Mouse (Mus musculus): ENCODE measurements around the gene Sept3. TPM values are rescaled to one million over a fixed set of nuclear protein-coding genes. Genes with fewer than 3 reads are reported as not detected.
A peak's percentile ranks its signal among the peaks of the same experiment; 100 is the strongest.

Gene Sept3
- polyA plus RNA-seq, 2 experiments from 2014 or later, result not detected

DNA sequence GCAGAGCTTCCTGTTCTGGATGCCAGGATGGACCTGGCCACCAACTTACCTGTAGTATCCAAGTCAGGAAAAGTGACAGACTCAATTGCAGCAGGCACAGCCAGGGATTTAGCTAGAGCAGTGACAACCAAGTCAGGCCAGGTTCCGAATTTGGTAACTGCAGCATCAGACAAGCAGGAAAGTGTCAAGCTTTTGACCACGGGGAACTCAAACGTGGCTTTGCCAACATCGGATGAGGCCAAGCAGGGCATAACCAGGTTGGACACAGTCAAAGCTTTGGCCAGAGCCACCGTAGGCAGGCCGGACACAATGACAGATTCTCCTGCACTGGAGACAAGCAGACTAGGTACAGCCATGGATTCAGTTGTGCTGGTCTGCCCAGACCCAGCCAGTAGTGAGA lies 2.4 kb upstream of the Sept3 start:
- ATAC-seq, result no peak

DNA sequence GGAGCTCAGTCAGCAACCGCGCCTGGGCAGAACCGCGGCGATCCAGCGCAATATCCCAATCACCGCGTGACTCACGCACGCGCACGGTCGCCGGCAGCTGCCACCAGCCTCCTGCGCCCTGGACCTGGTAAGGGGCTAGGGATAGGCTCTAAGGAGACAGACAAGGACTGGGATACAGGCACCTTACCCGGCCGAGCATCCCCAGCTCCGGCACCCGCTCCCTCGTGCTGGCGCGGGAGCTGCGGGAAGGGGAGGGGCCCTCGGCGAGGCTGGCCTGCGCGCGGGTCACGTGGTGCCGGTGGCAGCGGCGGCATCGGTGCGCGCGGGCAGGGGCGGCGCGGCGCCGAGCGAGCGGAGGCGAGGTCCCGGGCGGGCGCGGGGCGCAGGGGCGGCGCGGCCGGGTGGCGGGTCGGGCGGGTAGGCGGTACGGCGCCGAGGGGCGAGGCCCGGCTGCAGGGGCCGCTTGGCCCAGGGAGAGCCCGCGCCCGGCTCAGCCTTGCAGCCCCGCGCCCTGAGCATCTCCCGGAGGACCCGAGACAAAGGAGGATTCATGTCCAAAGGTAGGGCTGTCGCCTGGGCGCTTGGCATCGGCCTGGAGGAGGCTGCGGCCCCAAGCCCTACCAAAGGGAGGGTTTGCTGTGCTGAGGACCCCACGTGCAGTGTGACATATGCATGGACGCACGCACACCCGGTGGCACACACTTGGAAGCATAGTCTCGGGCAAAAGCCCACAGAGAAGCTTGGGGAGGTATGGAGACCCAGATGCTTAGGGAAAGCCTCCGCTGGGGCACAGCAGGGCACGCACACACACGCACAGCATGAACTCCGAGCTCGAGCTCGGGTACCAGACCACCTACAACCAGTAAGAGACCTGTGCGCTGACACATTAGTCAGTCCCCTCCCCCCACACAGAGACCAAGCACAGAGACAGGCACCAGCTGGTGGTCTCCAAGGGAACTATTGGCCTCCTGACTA lies 521 bp downstream of the Sept3 start:
- ATAC-seq, result no peak

GRCm38 (mm10) chr15:82277591-82277990 lies 2.9 kb downstream of the Sept3 start:
- ATAC-seq, result no peak

DNA sequence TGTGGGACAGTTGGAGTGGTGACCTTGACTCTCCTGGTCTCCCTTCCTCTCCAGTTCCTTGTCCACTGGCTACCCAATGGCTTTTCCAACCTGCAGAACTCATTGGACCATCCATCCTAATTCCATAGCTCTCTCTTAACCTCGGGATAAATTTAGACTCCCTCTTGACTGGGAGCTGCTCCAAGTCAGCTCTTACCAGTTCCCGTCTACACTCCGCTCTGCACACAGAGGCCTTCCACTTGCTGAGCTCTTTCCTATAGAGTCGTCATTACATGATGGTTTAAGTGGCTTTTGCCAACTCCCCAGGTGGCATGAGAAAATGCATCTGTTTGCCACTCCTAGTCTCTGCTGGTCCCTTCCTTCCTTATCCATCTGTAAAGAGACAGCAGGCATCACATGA lies 5.9 kb downstream of the Sept3 start:
- ATAC-seq, result no peak

DNA sequence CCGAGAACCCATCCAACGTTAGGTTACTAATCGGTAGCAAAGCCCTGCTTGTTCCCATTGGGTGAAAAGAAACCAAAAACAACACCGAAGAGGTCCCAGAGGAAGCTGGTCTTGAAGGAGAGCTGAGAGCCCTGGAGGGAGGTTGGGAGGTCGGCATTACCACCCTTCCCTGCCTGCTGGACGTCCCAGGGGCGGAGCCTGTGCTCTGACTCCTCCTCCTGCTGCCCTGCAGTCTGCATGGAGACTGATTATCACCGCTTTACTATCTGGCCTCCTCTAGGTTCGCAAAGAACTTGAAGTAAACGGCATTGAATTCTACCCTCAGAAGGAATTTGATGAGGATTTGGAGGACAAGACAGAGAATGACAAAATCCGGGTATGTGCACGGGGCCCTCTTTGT lies 11.5 kb downstream of the Sept3 start:
- no peak for ATAC-seq

DNA sequence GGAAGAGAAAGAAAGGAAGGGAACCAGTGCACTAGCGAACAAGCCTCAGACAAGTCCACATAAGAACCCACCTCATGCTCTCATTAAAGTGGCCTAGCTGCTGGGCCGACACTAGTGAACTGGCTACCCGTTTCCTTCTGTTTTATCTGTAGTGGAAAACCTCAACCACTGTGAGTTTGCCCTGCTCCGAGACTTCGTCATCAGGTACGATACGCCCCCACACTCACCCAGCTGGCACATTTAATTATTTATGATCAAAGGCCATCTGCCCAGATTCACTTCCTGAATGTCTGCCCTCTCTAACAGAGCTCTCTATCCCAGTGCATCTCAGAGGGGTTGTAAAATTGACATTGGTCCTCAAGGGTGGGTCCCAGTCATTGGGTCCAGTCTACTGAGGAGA lies 15.6 kb downstream of the Sept3 start:
- peak; percentile 52 for ATAC-seq

- ATAC-seq, result no peak
Measured at GRCm38 (mm10) chr15:82292851-82293250, 18.2 kb downstream of the Sept3 start.

DNA sequence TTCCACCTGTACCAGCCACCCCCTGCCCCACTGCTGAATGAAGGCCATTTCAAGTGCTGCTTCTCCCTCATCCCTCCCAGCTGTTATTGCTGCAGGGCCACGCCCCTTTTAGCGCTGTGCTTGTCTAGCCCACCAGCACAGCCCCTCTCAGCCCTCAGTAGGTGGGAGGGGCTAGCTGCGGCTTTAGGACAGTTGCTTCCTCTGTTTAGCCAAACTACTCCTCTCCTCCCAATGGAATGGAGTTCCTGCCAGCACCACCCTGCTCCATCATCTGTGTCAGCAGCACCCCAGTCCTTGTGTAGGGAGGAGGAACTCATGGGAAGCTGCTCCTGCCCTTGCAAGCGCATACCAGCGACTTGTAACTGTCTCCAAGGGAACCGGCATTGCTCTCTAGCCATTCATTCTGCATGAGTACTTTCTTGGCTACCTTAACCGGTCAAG lies 18.6 kb downstream of the Sept3 start:
- no peak for ATAC-seq

DNA sequence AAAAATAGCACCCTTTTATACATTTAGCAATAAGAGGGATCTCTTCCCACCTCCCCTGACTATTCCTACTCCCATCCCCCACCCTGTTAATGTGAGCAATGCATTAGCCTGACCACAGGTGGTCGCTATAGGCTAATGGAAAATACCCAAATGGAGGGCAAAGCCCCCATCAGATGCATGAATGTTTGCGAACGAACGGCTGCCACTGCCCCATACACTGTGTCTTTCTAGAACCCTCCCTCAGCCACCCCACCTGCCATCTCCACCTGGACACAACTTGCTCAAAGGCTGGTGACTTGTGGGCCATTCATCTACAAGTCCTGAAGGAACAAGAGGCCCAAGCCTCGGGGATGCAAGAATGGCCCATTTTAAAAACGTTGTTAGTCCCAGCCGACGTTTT lies 19.4 kb downstream of the Sept3 start:
- ATAC-seq, result no peak

DNA sequence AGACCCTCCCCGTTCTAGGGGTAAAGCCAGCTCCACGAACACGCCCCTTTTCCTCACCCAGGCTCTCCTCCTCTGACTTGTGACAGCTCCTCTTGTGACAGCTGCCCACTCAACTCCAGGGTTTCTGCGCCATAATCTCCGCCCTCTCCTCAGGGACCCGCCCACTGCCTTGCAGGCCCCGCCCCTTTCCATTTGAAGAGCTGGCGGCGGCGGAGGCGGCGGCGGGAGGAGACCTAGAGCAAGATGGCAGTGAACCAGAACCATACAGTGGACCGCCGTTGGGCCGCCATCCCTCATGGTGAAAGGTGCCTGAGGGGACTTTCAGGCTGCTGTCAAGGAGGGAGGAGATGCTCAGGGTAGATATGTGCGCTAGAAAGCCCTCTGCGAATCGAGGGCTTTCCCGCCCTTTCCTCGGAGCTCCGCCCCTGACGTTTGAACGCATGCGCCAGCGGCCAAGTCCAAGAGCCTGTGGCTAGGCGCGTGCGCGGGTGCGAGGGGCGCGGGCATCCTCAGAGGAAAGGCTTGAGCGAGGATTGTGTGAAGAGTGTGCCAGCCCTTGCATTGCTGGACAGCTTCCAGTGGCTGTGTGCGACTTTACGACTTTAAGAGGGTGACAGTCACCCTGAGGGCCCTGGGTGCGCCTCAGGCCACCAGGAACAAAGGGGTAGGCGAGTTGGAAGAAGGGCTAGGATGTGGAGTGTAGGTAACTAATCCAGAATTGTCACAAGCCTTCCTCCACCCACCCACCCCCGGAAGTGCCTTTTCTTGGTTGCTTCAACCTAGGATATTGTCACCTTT lies 24.3 kb downstream of the Sept3 start, which contains the start of gene Wbp2nl:
Gene Wbp2nl (plus strand): TSS at position 191 of the 798 bp plus-strand sequence.
- no peak for ATAC-seq

DNA sequence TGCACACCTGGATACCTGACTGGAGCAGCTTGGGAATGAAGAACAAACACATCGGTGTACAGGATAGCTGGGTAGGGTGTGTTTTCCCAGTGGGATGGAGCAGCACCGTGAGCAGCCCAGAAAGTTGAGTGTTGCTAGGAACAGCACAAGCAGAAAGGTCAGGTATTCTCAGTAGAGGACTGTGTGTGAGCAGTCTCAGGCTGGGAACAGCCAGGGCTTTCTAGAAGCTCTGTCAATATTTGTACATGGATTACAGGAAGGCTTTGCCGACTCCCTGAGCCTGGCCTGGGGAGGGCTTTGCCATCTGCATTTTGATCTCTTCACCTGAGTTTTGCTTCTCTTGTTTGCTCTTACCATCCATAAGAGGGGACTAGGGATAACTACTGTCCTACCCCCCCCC lies 32.4 kb downstream of the Sept3 start:
- no peak for ATAC-seq

DNA sequence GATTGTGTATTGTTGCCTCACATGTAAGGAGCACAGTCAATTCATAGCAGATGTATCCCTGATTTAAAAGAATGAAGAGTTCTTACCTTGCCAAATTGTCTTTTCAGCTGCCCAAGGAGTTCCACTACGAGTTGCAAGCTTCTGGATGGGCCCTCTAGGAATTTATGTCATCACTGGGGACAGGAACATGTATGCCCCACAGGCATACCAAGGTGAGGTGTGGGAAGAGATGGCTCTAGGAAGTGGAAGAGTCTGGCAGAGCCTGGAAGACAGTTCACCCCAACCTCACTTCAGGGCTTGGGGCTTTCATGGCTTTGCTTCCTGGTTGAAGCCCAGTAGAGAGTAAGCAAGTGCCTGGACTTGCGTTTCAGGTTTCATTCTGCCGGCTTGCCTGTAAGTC lies 33.7 kb downstream of the Sept3 start:
- ATAC-seq, result no peak

GRCm38 (mm10) chr15:82317839-82318238 lies 43.1 kb downstream of the Sept3 start:
- no peak for ATAC-seq

GRCm38 (mm10) chr15:82319613-82320012 lies 44.9 kb downstream of the Sept3 start:
- no peak for ATAC-seq

DNA sequence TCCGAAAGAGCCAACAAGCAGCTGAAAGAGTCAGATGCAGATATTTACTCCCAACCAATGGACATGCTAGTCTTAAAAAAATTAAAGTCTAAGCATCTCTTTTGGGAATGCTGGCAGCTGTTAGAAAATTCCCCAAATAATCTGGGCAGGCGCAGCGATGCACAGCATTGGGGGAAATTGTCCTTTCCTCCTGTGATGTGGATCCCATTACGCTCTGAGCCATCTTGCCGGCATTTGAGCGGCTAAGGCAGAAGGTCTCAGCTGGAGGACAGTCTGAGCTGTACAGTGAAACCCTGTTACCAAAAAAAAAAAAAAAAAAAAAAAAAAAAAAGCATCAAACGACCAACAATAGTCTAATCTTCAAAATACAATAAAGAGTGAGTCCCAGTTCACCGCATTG lies 47.5 kb downstream of the Sept3 start:
- no peak for ATAC-seq

DNA sequence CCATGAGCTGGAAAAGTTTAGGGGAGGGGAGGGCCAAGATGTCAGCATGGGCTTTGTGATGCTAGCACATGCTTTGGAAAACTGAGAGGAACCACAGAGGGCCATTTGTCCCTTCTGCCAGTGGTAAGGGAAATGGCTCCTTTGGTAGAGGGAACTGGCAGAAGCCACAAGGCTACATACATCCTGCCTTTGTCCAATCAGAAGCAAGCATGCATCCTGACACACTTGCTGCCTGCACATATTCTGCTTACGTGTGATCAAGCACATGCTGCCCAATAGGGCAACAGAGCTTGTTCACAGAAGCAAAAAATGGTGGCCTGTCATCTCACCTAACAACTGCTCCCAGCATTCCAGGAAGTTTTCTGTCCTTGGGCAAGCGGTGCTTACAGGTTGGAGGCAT lies 50.7 kb downstream of the Sept3 start:
- ATAC-seq, result no peak

DNA sequence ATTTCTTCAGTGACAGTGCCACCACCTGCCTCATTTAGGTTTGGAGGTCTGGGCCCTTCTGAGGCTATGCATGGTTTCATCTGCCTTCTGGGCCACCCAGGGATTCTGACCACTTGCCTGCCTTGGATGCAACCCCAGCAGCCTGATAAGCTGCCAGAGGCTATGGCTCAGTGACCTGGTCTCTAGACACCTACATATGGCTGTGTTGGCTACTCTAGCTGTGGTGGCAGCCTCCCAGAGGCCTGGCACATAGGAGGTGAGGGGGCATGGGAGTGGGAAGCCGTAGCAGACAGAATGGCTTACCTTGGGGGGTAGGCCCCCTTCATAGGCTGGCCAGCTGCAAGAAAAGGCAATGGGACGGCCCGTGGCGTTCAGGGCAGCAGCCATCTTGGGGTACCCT lies 60.5 kb downstream of the Sept3 start:
- ATAC-seq, result no peak

GRCm38 (mm10) chr15:82336629-82337028 lies 61.9 kb downstream of the Sept3 start:
- no peak for ATAC-seq

GRCm38 (mm10) chr15:82337875-82338274 lies 63.2 kb downstream of the Sept3 start:
- no peak for ATAC-seq

GRCm38 (mm10) chr15:82338593-82339112 lies 64.0 kb downstream of the Sept3 start, which contains the start of the genes Naga, Pheta2 and Smdt1:
Gene Naga, minus strand, starts transcription at chr15:82338925.
Gene Pheta2, plus strand, starts transcription at chr15:82338942.
Gene Smdt1, plus strand, starts transcription at chr15:82338959.
- ATAC-seq, result peak; percentile 94

DNA sequence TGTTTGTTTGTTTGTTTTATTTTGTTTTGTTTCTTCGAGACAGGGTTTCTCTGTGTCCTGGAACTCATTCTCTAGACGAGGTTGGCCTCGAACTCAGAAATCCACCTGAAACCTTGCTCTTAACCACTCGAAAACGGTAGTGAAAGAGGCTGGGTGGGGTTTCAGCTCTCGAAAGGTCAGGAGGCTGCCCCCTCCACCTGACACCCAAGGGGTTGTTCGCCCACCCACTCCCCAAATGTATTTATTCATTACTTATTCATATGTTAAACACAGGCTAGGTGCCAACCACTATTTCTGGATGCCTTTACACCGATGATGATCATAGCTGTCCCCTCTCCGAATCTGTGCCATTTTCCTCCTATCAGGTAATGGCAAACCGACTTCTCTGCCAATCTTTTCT lies 64.5 kb downstream of the Sept3 start:
- no peak for ATAC-seq

DNA sequence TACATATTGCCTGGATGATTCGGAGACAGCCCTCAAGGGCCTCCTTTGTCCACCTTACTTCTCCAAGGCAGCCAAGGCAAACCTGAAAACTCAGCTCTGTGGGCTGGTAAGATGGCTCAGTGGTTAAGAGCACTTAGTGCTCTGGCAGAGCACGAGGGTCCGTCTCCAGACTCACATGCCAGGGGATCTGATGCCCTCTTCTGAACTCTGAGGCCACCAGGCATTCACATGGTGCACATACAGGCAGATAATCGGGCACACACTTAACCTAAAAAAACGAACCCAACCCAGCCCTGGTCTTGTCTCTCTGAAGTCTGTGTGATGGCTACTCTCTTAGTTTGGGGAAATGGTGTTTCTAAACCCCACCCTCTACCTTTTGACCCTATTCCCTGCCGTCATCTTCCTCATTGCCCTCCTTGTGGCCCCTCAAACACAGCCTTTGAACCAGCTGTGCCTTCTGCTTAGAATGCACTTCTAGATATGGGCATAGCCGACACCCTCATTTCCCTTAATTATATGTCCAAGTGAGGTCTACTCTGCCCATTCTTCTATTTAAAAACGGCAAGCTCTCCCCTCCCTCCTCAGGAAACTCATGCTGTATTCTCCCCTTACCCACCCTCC lies 65.1 kb downstream of the Sept3 start:
- no peak for ATAC-seq
